Mouse (Mus musculus) testis, adult 2 months (tissue): ENCODE data around the gene Mcoln1.

ENCODE experiments used
- CTCF ChIP-seq: fragments of 200-500 bp; IDR thresholded peaks from 2 replicates; pipeline ENCODE4 v1.5.1; 2012; ENCODE audit warnings: low read depth, mild to moderate bottlenecking, inconsistent platforms, low read length, moderate library complexity; ENCODE audit not compliant: control insufficient read depth, insufficient read depth, insufficient replicate concordance
- POLR2A ChIP-seq: fragments of 200-500 bp; IDR thresholded peaks from 2 replicates; pipeline ENCODE4 v1.6.1; 2012; ENCODE audit warnings: low read depth, mild to moderate bottlenecking, inconsistent platforms, low read length, moderate library complexity; ENCODE audit not compliant: control insufficient read depth

DNA sequence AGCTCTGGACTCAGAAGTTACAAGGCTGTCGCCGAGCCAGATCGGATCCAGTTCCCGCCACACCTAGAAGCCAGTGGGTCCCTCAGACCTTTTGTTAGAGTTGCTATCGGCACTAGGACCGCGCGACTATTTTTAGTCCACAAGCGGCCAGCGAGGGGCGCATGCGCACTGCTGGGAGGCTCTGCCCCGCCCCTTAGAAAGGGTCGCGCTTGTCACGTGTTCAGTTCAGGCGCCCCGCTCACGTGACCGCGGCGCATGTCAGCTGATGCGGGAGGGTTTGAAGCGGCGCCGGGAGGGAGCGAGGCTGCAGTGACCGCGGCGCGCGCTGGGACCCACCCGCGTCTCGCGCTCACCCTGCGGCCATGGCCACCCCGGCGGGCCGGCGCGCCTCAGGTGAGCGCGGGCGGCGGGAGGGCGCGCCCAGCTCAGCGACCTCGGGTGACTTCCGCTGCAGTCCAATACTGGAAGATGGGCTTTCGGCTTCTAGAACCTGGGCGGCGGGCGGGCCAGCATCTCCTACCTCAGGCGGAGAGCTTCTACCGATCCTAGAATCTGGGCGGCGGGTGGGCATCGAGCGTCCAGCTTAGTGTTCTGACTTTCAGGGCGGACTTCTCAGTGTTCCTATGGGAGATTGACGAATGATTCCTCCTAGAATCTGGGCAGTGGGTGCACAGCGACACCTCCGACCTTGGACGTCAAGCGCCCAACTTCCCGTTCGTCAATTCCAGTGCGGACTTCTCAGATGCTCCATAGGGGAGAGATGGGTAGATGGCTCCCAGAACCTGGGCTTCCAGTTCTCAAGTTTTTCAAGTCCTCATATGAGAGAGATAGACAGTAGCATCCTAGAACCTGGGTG lies at the start of gene Mcoln1:
- peak; percentile 77 for TF ChIP-seq POLR2A
- no peak for TF ChIP-seq CTCF
